Mouse (Mus musculus) MEL (cell line): ENCODE data around the gene Mtrf1. TPM values are rescaled to one million over a fixed set of nuclear protein-coding genes. Genes with fewer than 3 reads are reported as not detected.
A peak's percentile ranks its signal among the peaks of the same experiment; 100 is the strongest.

Source experiments
- DNase-seq: peaks from one replicate; pipeline ENCODE4 v3.0.0; 2011; ENCODE audit warnings: low read depth, low spot score
- H3K27ac ChIP-seq: 2 replicates; pipeline ENCODE4 v1.5.1; 2012; ENCODE audit warnings: low read depth, mild to moderate bottlenecking, control low read depth, low read length, moderate library complexity; ENCODE audit not compliant: control insufficient read depth
- H3K27me3 ChIP-seq, 2 experiments: fragments of 150-350 bp in 1 of 2; sonication (generic) in 1 of 2; 2 replicates each; pipeline ENCODE4 v1.6.1; 2012; ENCODE audit warnings: low read length in 2 of 2, mild to moderate bottlenecking in 2 of 2, improper control_type of control experiment in 1 of 2, moderate library complexity in 1 of 2; ENCODE audit not compliant: insufficient read depth in 2 of 2, control insufficient read depth in 1 of 2
- H3K36me3 ChIP-seq, 2 experiments: 2 replicates each; pipeline ENCODE4 v1.6.1; 2012 to 2014; ENCODE audit warnings: low read length in 2 of 2, improper control_type of control experiment in 1 of 2, inconsistent platforms in 1 of 2, mild to moderate bottlenecking in 1 of 2; ENCODE audit not compliant: insufficient read depth in 2 of 2, control insufficient read depth in 1 of 2
- H3K4me1 ChIP-seq, 2 experiments: fragments of 150-350 bp in 1 of 2; sonication (generic) in 1 of 2; 2 replicates each; pipeline ENCODE4 v1.6.1; 2012; ENCODE audit warnings: low read length in 2 of 2, improper control_type of control experiment in 1 of 2, mild to moderate bottlenecking in 1 of 2; ENCODE audit not compliant: insufficient read depth in 2 of 2, control insufficient read depth in 1 of 2
- H3K4me3 ChIP-seq, 2 experiments: fragments of 150-350 bp in 1 of 2; sonication (generic) in 1 of 2; 2 replicates each; pipeline ENCODE4 v1.5.1; 2012; ENCODE audit warnings: low read depth in 2 of 2, low read length in 2 of 2, mild to moderate bottlenecking in 2 of 2, moderate library complexity in 2 of 2, control low read depth in 1 of 2, improper control_type of control experiment in 1 of 2; ENCODE audit not compliant: control insufficient read depth in 1 of 2, insufficient read depth in 1 of 2
- H3K79me2 ChIP-seq: 2 replicates; pipeline ENCODE4 v1.6.1; 2012; ENCODE audit warnings: mild to moderate bottlenecking, low read length, moderate library complexity; ENCODE audit not compliant: control insufficient read depth, poor library complexity, insufficient read depth
- H3K9ac ChIP-seq: 2 replicates; pipeline ENCODE4 v1.6.1; 2012; ENCODE audit warnings: low read depth, mild to moderate bottlenecking, control low read depth, low read length, moderate library complexity; ENCODE audit not compliant: control insufficient read depth, poor library complexity, severe bottlenecking
- H3K9me3 ChIP-seq: fragments of 150-350 bp; sonication (generic); replicated peaks from 2 replicates; pipeline ENCODE4 v1.6.1; 2012; ENCODE audit warnings: mild to moderate bottlenecking, low read length, improper control_type of control experiment, moderate library complexity; ENCODE audit not compliant: insufficient read depth
- CHD1 ChIP-seq: IDR thresholded peaks from 2 replicates; pipeline ENCODE4 v1.6.1; 2012; ENCODE audit warnings: low read depth, mild to moderate bottlenecking, inconsistent platforms, low read length, improper control_type of control experiment
- CHD2 ChIP-seq: IDR thresholded peaks from 2 replicates; pipeline ENCODE4 v1.6.1; 2011; ENCODE audit warnings: low read length, improper control_type of control experiment
- CTCF ChIP-seq, 3 experiments: IDR thresholded peaks in 2 of 3; conservative IDR thresholded peaks in 1 of 3; 2 replicates each; pipeline ENCODE4 v1.5.1; 2011 to 2012; ENCODE audit warnings: low read length in 3 of 3, low read depth in 2 of 3, mild to moderate bottlenecking in 2 of 3, improper control_type of control experiment in 1 of 3, inconsistent platforms in 1 of 3, mixed read lengths in 1 of 3, moderate library complexity in 1 of 3; ENCODE audit not compliant: control insufficient read depth in 1 of 3, insufficient read depth in 1 of 3, poor library complexity in 1 of 3, severe bottlenecking in 1 of 3
- E2F4 ChIP-seq: IDR thresholded peaks from 2 replicates; pipeline ENCODE4 v1.6.1; 2011; ENCODE audit warnings: low read depth, low read length, improper control_type of control experiment, borderline replicate concordance
- ELF1 ChIP-seq: IDR thresholded peaks from 2 replicates; pipeline ENCODE4 v1.6.1; 2014; ENCODE audit warnings: low read depth, mild to moderate bottlenecking, inconsistent platforms, low read length, improper control_type of control experiment, moderate library complexity
- EP300 ChIP-seq, 2 experiments: IDR thresholded peaks; 2 replicates each; pipeline ENCODE4 v1.6.1; 2011; ENCODE audit warnings: improper control_type of control experiment in 2 of 2, low read length in 2 of 2, low read depth in 1 of 2, mild to moderate bottlenecking in 1 of 2
- ETS1 ChIP-seq: IDR thresholded peaks from 2 replicates; pipeline ENCODE4 v1.6.1; 2012; ENCODE audit warnings: low read depth, mild to moderate bottlenecking, inconsistent platforms, low read length, improper control_type of control experiment, moderate library complexity
- GABPA ChIP-seq: IDR thresholded peaks from 2 replicates; pipeline ENCODE4 v1.6.1; 2012; ENCODE audit warnings: low read depth, mild to moderate bottlenecking, inconsistent platforms, low read length, improper control_type of control experiment, moderate library complexity
- HCFC1 ChIP-seq: IDR thresholded peaks from 2 replicates; pipeline ENCODE4 v1.6.1; 2012; ENCODE audit warnings: low read depth, mild to moderate bottlenecking, inconsistent platforms, low read length, improper control_type of control experiment, moderate library complexity
- JUND ChIP-seq: IDR thresholded peaks from 2 replicates; pipeline ENCODE4 v1.6.1; 2011; ENCODE audit warnings: low read depth, mild to moderate bottlenecking, improper control_type of control experiment, low read length
- MAX ChIP-seq: IDR thresholded peaks from 2 replicates; pipeline ENCODE4 v1.6.1; 2011; ENCODE audit warnings: low read length, improper control_type of control experiment
- MXI1 ChIP-seq: IDR thresholded peaks from 2 replicates; pipeline ENCODE4 v1.6.1; 2011; ENCODE audit warnings: mild to moderate bottlenecking, low read depth, low read length, improper control_type of control experiment
- MYB ChIP-seq: IDR thresholded peaks from 2 replicates; pipeline ENCODE4 v1.6.1; 2011; ENCODE audit warnings: mild to moderate bottlenecking, low read depth, low read length, improper control_type of control experiment
- NELFE ChIP-seq: IDR thresholded peaks from 2 replicates; pipeline ENCODE4 v1.6.1; 2011; ENCODE audit warnings: low read depth, low read length, improper control_type of control experiment
- NRF1 ChIP-seq: IDR thresholded peaks from 2 replicates; pipeline ENCODE4 v1.6.1; 2014; ENCODE audit warnings: low read depth, mild to moderate bottlenecking, inconsistent platforms, low read length, improper control_type of control experiment, moderate library complexity; ENCODE audit not compliant: poor library complexity, insufficient read depth, severe bottlenecking
- POLR2A ChIP-seq, 2 experiments: IDR thresholded peaks; 2 replicates each; pipeline ENCODE4 v1.6.1; 2011 to 2012; ENCODE audit warnings: low read length in 2 of 2, mild to moderate bottlenecking in 2 of 2, control low read depth in 1 of 2, improper control_type of control experiment in 1 of 2, low read depth in 1 of 2, moderate library complexity in 1 of 2; ENCODE audit not compliant: control insufficient read depth in 1 of 2, insufficient read depth in 1 of 2, poor library complexity in 1 of 2
- POLR2AphosphoS2 ChIP-seq: IDR thresholded peaks from 2 replicates; pipeline ENCODE4 v1.6.1; 2011; ENCODE audit warnings: low read length, improper control_type of control experiment
- POLR2AphosphoS5 ChIP-seq: IDR thresholded peaks from 2 replicates; pipeline ENCODE4 v1.6.1; 2012; ENCODE audit warnings: low read depth, borderline replicate concordance, mild to moderate bottlenecking, inconsistent platforms, low read length, moderate library complexity, mixed read lengths
- RCOR1 ChIP-seq: IDR thresholded peaks from 2 replicates; pipeline ENCODE4 v1.6.1; 2012; ENCODE audit warnings: low read depth, mild to moderate bottlenecking, inconsistent platforms, low read length, improper control_type of control experiment
- TBP ChIP-seq: IDR thresholded peaks from 2 replicates; pipeline ENCODE4 v1.8.0; 2011; ENCODE audit warnings: low read depth, low read length, improper control_type of control experiment
- TCF12 ChIP-seq: IDR thresholded peaks from 2 replicates; pipeline ENCODE4 v1.6.1; 2014; ENCODE audit warnings: low read depth, mild to moderate bottlenecking, inconsistent platforms, low read length, improper control_type of control experiment, moderate library complexity
- UBTF ChIP-seq: IDR thresholded peaks from 2 replicates; pipeline ENCODE4 v1.6.1; 2012; ENCODE audit warnings: low read depth, mild to moderate bottlenecking, inconsistent platforms, low read length, improper control_type of control experiment, moderate library complexity, borderline replicate concordance; ENCODE audit not compliant: insufficient read depth
- USF2 ChIP-seq, 2 experiments: IDR thresholded peaks; 2 replicates each; pipeline ENCODE4 v1.6.1; 2011 to 2012; ENCODE audit warnings: improper control_type of control experiment in 2 of 2, low read length in 2 of 2, borderline replicate concordance in 1 of 2, inconsistent platforms in 1 of 2, low read depth in 1 of 2, mild to moderate bottlenecking in 1 of 2; ENCODE audit not compliant: insufficient read depth in 1 of 2
- ZMIZ1 ChIP-seq: IDR thresholded peaks from 2 replicates; pipeline ENCODE4 v1.6.1; 2012; ENCODE audit warnings: low read depth, mild to moderate bottlenecking, inconsistent platforms, low read length, improper control_type of control experiment, moderate library complexity
- ZNF384 ChIP-seq: IDR thresholded peaks from 2 replicates; pipeline ENCODE4 v1.6.1; 2012; ENCODE audit warnings: low read depth, mild to moderate bottlenecking, inconsistent platforms, low read length, improper control_type of control experiment
- polyA plus RNA-seq, 2 experiments: library from polyadenylated mRNA; stranded (reverse) in 1 of 2; unstranded in 1 of 2; fragments of >175 nt in 1 of 2; fragments of >200 nt in 1 of 2; gene quantifications; 2 replicates each; pipeline versions ENCODE4 v1.2.1 to v1.2.4; 2012; ENCODE audit warnings: low replicate concordance in 2 of 2, low read depth in 1 of 2; ENCODE audit not compliant: insufficient read length in 2 of 2, insufficient read depth in 1 of 2, missing spikeins in 1 of 2
- total RNA-seq: library from RNA; depleted of rRNA; stranded (reverse); fragments of 300-350 nt; gene quantifications from 2 replicates; pipeline ENCODE4 v1.2.3, GENCODE M21; 2012

Mtrf1 gene
- total and polyA plus RNA-seq, 3 experiments, result 4.0 to 4.9 TPM; not detected in 1

GRCm38 (mm10) chr14:79390265-79390926, 7.2 kb upstream of the Mtrf1 start, which contains the start of gene Naa16:
Naa16 (minus strand) TSS chr14:79390778.
- Histone ChIP-seq H3K9ac (peak within 1 kb of the TSS; percentile 92), H3K79me2 (peaks cover 34% of the 10 kb centered on the region), H3K36me3 (peaks cover 10 to 29% of the 10 kb centered on the region in 2 experiments)
- peak; percentile 93 for DNase-seq
- TF ChIP-seq POLR2A (IDR thresholded peaks at IDR 0.05; ENCODE audit: control insufficient read depth in 1 of 2, insufficient read depth in 1 of 2, low read depth in 1 of 2, low read length in 2 of 2, poor library complexity in 1 of 2), result peak; percentile 74 to 89; a peak in 3 of 4 replicates
- TF ChIP-seq GABPA, result no peak
- peak; percentile 69 for TF ChIP-seq NRF1
- peak; percentile 76; the same call in 1 of the 2 replicates for TF ChIP-seq UBTF
- TF ChIP-seq TCF12, result 0 out of 2 replicates have a peak, but pooled peaks have one; percentile 37
- TF ChIP-seq E2F4, result peak; percentile 51; the same call in 1 of the 2 replicates
- no peak for TF ChIP-seq MYB
- no peak for TF ChIP-seq CHD2
- TF ChIP-seq HCFC1, result peak; percentile 58
- peak; percentile 67; the same call in 1 of the 2 replicates for TF ChIP-seq ZMIZ1
- peak; percentile 57; the same call in 1 of the 2 replicates for TF ChIP-seq POLR2AphosphoS2
- peak; percentile 74; the same call in 1 of the 2 replicates for TF ChIP-seq NELFE
- TF ChIP-seq POLR2AphosphoS5, result no peak
- 0 out of 2 replicates have a peak, but pooled peaks have one; percentile 37 for TF ChIP-seq TBP
- TF ChIP-seq ZNF384, result no peak
- no peak for TF ChIP-seq JUND
- no peak for TF ChIP-seq MXI1
- peak in 2 of 3 experiments; percentile 27 to 40; a peak in 4 of 6 replicates for TF ChIP-seq CTCF (IDR thresholded peaks at IDR 0.05 in 2 of 3, conservative IDR thresholded peaks at IDR 0.05 in 1 of 3; ENCODE audit: control insufficient read depth in 1 of 3, insufficient read depth in 1 of 3, low read depth in 2 of 3, low read length in 3 of 3, poor library complexity in 1 of 3, severe bottlenecking in 1 of 3)
- TF ChIP-seq, all 39 proteins: peak for 11
- Histone ChIP-seq H3K9me3 (no peaks in the 10 kb centered on the region), H3K27me3 (no peaks in the 10 kb centered on the region), H3K4me1 (peaks cover 8% of the 10 kb centered on the region in 2 experiments; a peak in 3 of 4 replicates), H3K4me3 (peak within 1 kb of the TSS; percentile 91 to 96), H3K27ac (peak within 1 kb of the TSS; percentile 87)

DNA sequence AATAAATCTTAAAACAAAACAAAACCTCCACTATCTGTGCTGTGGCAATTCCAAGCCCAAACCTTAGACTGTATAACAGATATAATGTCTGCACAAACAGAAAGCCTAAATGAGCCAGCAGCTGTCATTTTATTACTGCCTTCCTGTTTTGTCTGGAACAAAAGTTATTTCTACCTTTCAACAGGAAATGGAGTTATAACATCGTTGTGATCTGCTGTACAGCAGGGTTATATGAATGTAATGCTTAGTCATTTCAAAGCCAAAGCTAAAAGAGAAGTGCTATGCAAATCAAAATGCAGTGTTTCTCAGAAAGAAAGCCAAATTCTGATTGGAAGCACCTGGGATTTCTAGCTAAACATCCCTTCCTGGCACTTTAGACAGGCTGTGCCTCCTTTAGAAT, 4.3 kb upstream of the Mtrf1 start:
- H3K36me3 ChIP-seq, result peaks cover 0 to 18% of the 10 kb centered on the region in 2 experiments; a peak in 3 of 4 replicates
- H3K4me3 ChIP-seq, result 0 out of 4 replicates have a peak overlapping the region, but pooled peaks of 1 of the 2 experiments have one; percentile 20
- H3K27me3 ChIP-seq, result no peaks in the 10 kb centered on the region
- TF ChIP-seq HCFC1 (0 out of 2 replicates have a peak, but pooled peaks have one; percentile 20), GABPA (no peak), POLR2AphosphoS2 (no peak), CHD1 (no peak), RCOR1 (0 out of 2 replicates have a peak, but pooled peaks have one; percentile 30), USF2 (IDR thresholded peaks at IDR 0.05; ENCODE audit: borderline replicate concordance in 1 of 2, insufficient read depth in 1 of 2, low read depth in 1 of 2, low read length in 2 of 2) (no peak), ELF1 (0 out of 2 replicates have a peak, but pooled peaks have one; percentile 7), EP300 (IDR thresholded peaks at IDR 0.05; ENCODE audit: low read depth in 1 of 2, low read length in 2 of 2) (peak in 1 of 2 experiments; percentile 25; a peak in 1 of 4 replicates), MAX (no peak), TBP (no peak), POLR2A (IDR thresholded peaks at IDR 0.05; ENCODE audit: control insufficient read depth in 1 of 2, insufficient read depth in 1 of 2, low read depth in 1 of 2, low read length in 2 of 2, poor library complexity in 1 of 2) (no peak), ETS1 (peak; percentile 38; the same call in 1 of the 2 replicates)
- H3K4me1 ChIP-seq, result peaks cover 7 to 8% of the 10 kb centered on the region in 2 experiments; a peak in 3 of 4 replicates
- peaks cover 21% of the 10 kb centered on the region for H3K79me2 ChIP-seq
- H3K9me3 ChIP-seq, result no peaks in the 10 kb centered on the region
- no peak overlapping the region for H3K27ac ChIP-seq
- peak overlapping the region; percentile 27; the same call in 1 of the 2 replicates for H3K9ac ChIP-seq
- peak; percentile 54 for DNase-seq
